Mouse (Mus musculus): ENCODE measurements around the gene Faap24. TPM values are rescaled to one million over a fixed set of nuclear protein-coding genes. Genes with fewer than 3 reads are reported as not detected.

Faap24 gene
- polyA plus RNA-seq, 1 experiment from 2014 or later, result 15.0 TPM

Other genes with a start within 250 kb of the Faap24 start
- gene Slc7a10, start 210.5 kb downstream of the Faap24 start, polyA plus RNA-seq (2015; fragmentation: Nextera tagmentation; extraction: Ambion mirVana), result 0.50 and 0.64 TPM in 2 replicates
- 0.39 and 0.42 TPM in 2 replicates for gene Lrp3, start 181.3 kb downstream of the Faap24 start, polyA plus RNA-seq (2015; fragmentation: Nextera tagmentation; extraction: Ambion mirVana)
- 4.8 and 5.5 TPM in 2 replicates for gene Gpatch1, start 78.4 kb downstream of the Faap24 start, polyA plus RNA-seq (2015; fragmentation: Nextera tagmentation; extraction: Ambion mirVana)
- gene Rhpn2, start 62.7 kb downstream of the Faap24 start, polyA plus RNA-seq (2015; fragmentation: Nextera tagmentation; extraction: Ambion mirVana), result 5.6 and 7.1 TPM in 2 replicates
- gene Cep89, start 199 bp upstream of the Faap24 start, polyA plus RNA-seq (2015; fragmentation: Nextera tagmentation; extraction: Ambion mirVana), result 17.7 and 18.6 TPM in 2 replicates
- 1.5 and 2.1 TPM in 2 replicates for gene Slc7a9, start 52.0 kb upstream of the Faap24 start, polyA plus RNA-seq (2015; fragmentation: Nextera tagmentation; extraction: Ambion mirVana)
- gene Tdrd12, start 140.9 kb upstream of the Faap24 start, polyA plus RNA-seq (2015; fragmentation: Nextera tagmentation; extraction: Ambion mirVana), result 0.04 and 0.12 TPM in 2 replicates
- 50.7 and 54.6 TPM in 2 replicates for gene Nudt19, start 159.5 kb upstream of the Faap24 start, polyA plus RNA-seq (2015; fragmentation: Nextera tagmentation; extraction: Ambion mirVana)
- gene Rgs9bp, start 188.7 kb upstream of the Faap24 start, polyA plus RNA-seq (2015; fragmentation: Nextera tagmentation; extraction: Ambion mirVana), result 0.04 and 0.06 TPM in 2 replicates
- 23.3 and 23.9 TPM in 2 replicates for gene Ankrd27, start 189.4 kb upstream of the Faap24 start, polyA plus RNA-seq (2015; fragmentation: Nextera tagmentation; extraction: Ambion mirVana)